Mouse (Mus musculus) kidney, postnatal 10 days (tissue): ENCODE results near the gene Sulf2.

ENCODE experiments used
- DNase-seq: peaks from one replicate; pipeline ENCODE4 v3.0.0; 2021; ENCODE audit warnings: mixed read lengths

Gene Sulf2

DNA sequence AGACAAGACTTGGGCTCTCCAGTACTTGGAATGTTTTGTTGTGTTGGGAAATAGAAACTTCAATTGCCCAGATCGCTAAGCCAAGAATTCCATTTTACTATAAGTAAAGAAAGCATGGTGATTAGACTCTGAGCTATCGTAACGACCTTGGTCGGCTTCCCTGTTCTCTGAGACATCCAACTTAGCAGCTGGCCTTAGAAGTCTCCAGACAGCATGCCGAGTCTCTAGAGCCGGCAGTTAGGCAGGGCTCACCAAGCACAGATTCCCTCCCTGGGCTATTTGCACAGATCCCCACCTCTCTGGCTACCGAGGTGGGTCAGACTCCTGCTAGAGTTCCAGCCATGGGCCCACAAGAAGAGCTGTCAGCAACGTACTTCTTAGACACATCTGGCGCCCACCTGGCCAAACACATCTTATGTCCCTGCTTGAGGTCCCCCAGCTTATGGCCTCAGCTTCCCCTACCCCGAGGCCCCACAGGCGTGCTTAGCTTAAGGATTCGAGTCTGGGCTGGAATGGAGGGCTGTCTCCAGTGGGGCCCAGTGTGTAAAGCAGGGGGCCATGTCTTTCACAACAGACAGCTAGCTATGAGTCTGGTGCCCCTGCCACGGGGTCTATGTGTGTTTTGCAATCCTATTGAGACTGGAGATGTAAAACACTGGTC lies 6.7 kb downstream of the Sulf2 start:
- no peak for DNase-seq

DNA sequence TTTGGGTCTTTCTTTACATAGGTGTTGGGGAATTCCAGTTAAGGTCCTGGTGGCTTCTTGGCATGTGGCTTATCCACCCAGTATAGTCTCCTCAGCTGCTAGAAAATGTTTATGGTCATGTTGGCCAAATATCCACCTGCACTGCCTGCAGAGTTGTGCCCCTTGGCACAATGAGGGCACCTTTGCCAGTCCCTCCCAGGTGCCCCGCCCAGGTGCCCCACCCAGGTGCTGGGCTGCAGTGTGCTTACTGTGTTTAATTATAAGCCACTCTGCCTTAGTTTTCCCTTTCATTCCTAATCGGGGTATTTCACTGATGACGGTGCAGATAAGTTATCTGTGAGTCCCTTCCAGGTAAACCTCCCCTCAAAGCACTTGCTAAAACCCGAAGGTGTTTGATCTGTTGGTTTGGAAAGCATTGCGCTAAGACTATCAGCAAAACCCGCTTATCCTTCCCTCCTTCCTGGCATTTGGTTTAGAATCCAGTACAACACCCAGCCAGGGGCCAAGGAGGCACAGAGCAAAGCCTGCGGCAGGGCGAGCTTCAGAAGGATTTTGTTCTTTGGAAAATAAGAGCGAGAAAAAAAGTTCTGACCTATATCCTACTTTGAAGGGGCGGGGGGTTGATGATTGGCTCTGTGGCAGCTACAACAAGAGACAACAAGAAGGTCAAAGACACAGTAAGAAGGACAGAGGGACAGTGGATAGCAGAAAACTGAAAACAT lies 7.4 kb downstream of the Sulf2 start:
- DNase-seq: no peak

DNA sequence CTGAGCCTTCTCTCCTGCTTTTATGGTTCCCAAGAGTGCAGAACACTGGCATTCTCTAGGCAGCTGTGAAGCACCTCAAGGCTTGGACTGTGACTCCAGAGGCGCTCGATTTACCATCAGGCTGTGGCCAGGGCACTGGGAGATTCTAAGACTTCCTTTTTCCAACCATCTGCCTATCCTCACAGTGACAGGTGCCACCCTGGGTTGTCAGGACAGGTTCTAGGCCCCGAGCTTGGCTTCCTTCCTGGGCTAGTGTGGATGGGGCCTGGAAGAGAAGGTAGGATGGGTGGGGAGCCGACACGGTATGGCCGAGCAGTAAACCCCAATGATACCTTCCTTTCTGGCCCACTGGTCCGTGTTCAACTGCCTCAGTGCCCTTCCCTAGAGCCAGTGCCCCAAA lies 9.0 kb downstream of the Sulf2 start:
- DNase-seq: no peak

DNA sequence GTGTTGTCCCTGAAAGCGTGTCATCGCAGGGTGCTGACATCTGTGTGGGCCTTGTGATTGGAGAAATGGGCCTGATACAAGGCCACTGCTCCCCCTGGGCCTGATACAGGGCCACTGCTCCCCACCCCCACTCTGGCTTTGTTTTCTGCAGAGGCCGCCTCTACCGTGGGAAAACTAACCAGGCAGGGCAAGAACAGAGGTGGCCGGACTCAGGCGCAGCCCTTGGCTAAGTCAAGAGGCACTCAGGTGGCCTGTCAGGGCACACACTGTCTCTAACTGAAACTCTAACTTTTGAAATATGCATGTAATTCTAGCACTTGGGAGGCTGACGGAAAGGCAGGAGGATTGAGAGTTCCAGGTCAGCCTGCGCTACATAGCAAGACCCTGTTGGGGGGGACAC lies 10.4 kb downstream of the Sulf2 start:
- no peak for DNase-seq

DNA sequence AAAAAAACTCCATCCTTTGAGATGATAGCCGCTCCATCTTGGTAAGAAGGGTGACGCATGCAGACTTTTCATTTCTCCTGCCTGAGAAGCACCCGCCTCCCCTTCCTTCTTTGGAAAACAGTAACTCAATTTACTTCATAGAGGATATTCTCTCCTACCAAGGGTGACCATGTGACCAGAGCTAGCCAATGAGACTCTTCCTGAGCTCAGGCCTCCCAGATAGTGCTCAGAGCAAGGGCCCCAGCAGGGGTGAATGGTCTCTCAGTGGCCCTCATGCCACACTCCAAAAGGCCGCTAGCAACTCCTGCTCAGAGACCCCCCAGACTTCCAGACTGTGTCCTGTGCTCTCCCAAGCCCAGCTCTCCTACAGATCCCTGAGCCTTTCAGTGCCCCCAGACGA lies 11.6 kb downstream of the Sulf2 start:
- DNase-seq: peak; percentile 48

DNA sequence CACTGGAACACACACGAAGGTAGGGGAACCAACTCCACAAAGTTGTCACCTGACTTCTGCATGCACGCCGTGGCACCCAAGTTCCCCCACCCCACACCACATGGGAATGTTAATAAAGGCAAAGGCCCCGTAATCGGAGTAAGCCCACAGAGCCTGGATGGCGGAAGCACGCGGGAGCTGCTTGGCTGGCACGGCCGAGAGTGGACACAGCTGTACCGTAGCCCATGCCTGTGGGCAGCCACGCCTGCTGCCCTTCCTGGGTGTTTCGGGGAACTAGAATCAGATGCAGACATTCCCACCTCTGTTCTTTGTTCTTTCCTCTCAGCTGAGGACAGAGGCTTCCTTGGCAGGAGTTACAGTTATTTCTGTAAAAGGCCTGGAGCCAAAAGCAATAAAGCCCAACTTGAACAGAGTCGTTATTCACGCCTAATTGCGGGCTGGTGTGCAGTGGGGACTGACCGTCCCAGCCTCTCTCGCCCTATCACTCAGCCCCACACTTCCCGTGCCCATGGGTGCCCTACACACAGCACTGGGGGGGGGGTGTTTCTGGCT lies 12.8 kb downstream of the Sulf2 start:
- peak; percentile 60 for DNase-seq

DNA sequence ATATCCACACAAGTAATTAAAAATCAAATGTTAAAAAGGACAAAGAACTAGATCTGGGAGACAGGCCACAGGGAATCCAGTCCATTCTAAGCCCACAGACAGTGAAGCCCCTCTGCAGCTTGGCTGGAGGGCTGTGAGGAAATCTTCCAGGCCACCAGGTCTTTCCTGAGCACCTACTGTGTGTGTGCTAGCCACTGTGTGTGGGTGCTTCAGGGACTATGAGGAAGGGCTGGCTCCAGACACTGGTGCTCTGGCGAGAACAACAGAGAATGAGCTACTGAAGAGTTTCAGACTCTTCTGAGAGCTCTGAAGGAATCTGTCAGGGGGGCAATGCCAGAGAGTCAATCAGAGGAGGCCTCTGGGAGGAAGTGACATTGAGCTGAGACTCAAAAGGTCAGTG lies 13.6 kb downstream of the Sulf2 start:
- DNase-seq: no peak

DNA sequence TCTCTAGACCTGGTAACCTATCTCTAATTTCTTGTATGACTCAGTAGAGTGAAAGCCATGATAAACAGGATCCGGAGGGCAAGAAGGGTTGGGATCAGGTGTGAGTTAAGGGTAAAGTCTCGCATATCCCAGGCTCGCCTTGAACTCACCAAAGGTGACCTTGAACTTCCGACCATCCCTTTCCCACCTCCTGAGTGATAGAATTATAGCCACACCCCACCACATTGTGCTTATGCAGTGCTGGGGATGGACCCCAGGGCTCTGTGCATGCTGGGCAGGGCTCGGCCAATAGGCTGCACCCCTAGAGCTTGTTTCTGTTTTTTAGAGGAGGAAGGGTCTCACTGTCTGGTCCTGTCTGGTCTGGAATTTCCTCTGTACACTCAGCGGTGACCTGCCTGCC lies 14.4 kb downstream of the Sulf2 start:
- no peak for DNase-seq

DNA sequence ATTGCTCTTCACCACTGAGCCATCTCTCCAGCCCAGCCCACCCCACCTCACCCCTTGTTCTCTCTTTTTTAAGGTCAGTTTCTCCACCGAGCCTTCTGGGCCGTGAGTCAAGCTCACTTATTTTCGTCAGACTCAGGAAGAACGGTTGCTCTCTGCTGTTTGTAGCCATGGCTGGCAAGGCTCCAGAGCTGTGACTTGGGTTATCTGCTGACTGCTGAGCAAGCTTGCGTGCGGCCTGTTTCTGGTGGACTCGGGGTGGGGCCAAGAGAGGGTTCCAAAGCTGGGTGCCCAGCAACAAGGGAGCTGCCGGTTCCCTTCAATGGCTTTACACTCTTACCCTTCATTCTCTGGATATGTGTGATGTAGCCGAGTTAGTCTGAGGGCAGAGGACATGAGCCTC lies 15.0 kb downstream of the Sulf2 start:
- DNase-seq: peak; percentile 89

DNA sequence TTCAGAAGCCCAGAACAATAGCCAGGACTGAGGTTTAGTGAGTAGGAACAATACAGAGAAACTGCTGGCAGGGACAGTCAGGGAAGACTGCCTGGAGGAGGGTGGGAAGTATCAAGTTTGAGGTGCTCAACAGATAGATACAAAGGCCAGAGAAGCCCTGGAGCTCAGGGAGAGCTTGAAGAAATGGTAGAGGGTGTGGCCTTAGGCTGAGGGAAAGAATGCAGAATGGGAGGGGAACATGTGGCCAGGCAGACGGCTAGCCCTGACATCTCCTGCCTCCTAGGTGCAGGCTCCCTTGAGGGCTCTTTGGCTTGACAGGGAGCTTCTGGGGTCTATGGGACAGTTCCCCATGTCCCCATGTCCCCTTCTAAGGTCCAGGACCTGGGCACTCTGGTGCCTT lies 17.2 kb downstream of the Sulf2 start:
- DNase-seq: no peak

DNA sequence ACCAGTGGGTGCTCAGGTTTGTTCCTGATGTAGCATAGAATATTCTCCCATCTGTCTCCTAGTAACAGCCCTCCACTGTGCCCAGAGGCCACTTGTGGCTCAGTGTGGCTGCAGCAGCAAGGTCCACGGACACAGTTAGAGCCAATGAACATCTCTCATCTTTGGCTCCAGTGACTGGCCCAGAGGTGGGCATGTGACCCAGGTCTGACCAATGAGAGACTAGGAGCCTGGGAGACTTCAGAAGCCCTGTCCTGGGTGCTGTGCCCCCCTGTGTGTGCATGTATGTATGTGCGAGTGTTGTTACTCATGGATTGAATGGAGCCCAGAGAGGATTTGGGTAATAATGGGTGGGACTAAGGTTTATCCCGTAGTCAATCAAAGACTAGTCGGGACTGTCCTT lies 18.0 kb downstream of the Sulf2 start:
- DNase-seq: no peak

DNA sequence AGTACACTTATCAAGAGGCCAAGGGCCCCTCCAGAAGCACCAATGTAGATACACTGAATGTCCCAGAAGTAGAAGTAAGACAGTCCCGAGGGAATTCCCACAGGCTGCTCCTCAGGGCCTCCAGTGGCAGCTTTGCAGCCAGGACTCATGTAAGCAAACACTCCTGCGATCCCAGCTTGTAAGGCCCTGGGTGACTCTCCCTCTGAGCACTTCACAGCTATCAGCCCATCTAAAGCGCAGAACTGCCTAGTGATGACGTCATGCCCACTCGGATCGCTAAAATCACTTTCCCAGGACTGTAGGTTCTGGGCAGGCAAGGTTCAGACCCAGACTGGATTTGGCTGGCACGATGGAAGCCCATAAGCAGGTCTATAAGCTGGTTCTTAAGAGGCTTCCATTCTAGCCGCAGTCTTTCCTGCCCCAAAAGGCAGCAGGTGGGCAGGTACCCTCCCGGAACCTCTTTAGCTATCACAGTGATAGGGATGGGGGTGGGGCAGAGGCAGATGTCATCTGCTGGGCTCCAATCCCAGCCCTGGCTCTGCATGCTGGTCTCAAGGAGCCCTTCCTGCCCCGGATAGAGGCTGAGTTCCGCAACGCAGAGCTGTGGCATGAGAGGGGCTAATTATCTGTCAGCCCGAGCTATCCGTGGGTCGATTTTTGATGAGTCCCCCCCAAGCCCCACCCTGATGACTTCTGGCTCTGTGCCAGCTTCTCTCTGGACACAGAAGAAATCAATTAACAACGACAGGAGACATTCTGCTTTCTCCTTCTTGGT lies 19.6 kb downstream of the Sulf2 start:
- peak; percentile 39 for DNase-seq

DNA sequence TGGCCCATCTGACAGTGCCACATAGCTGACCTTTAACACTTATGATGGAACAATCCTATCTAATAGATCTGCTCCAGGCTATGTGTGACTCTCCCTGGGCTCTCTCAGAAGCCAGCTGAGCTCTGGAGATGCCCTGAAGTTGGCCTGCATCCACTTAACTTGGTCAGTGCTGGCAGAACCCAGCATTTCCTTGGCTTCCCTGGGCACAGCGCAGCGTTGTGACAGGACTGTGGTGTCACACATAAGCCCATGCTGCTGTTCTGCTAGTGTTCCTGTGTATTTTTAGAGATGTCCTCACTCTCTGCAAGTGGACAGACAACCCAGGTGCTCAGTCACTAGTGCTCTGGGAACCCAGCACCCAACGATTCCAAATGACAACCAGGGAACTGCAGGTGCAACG lies 26.7 kb downstream of the Sulf2 start:
- DNase-seq: no peak

DNA sequence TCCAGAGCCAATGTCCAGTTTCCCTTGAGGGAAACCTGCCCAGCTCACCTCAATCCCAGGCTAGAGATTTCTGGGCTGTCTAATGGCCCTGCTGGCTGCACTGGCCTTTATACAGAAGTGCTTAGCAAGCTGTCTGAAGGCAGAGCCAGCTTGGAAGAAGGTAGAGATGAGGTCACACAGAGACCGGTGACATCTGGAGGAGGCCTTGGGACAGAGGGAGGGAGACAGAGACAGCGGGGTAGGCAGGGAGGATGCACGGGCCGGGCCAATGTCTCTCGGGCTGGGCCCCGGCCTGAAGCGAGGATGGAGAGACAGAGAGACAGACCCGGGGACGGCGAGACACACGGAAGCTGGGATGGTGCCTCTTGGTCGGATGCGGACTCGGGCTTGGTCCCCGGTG lies 27.4 kb downstream of the Sulf2 start:
- no peak for DNase-seq

DNA sequence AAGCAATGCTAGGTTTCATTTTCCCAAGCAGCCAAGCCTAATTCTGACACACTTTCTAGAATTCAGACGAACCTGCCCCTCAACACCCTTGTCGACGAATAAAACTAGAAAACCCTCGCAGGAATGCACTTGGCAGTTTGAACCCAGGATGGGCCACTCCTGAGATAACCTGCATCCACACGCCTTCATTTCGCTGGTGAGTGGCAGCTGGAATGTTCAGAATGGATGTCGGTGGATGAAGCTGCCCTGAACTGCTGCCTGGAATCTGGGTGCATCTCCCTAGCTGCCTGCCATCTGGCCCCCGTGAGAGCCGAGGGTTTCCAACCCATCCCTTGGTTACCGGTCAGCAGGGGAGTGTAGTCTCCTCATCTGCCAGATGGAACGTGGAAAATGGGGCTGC lies 29.1 kb downstream of the Sulf2 start:
- DNase-seq: no peak

DNA sequence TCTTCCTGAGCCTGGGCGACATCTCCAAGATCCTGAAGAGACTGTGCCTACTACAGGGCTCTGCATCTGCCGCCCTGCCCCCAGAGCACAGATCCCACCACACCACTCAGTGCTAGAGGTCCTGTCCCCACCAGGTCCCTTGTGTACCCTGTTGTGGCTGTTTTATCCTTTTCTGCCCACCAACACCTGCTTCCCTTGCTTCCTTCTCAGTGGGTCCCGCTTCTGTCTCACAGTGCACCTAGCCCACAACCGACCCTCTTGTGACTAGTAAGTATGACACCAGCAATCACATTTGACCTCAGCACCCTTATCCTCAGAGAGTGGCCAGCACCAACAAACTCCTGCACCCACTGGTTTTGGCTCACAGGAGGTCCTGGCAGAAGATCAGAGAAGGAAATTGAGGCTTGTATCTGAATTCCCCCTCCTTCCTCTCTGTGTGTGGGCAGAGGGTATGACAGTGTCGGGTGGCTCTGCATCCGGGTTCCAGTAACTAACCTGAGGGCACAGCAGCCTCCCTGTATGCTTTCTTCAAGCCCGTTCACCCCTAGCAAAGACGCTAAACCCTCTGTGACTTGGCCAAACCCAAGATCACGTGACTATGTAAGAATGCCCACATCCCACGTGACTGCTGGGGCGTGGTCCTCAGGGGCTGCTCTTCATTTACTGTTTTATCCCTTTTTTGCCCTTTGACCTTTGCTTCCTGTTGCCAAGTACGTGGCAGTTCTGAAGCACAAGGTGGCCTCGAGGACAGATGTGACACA lies 29.8 kb downstream of the Sulf2 start:
- no peak for DNase-seq

DNA sequence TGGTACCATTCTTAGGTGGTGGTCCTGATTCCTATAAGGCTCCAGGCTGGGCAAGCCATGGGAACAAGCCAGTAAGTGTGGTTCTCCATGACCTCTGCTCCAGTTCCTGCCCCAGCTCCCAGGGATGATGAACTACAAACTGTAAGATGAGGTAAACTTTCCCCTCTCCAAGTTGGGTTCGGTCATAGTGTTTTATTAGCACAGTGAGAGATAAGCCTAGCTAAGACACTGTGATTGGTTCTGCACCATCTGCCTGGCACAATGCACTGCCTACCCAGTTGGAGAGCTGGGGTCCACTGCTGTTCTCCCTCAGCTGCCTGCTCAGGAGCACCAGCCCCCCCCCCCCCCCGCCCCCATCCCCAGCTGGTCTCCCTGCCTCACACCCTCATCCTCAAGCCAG lies 30.4 kb downstream of the Sulf2 start:
- DNase-seq: no peak

DNA sequence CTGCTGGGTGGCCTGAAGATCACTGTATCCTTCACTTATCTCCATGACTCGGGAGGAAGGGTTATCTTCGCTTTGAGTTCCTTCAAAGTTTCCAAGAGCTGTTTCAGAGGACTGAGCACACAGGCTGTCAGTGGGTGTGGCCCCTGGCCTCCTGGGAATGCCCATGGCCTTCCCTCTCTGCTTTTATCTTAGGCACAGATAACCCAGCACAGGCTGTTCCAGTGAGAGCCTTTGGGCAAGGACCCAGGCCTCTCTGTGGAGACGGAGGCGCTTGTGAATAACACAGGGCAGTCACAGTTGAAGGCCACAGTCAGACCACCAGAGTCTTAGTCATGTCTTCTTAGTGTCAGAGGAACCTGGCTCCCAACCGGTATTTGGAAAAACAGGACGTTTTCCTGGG lies 32.7 kb downstream of the Sulf2 start:
- no peak for DNase-seq

DNA sequence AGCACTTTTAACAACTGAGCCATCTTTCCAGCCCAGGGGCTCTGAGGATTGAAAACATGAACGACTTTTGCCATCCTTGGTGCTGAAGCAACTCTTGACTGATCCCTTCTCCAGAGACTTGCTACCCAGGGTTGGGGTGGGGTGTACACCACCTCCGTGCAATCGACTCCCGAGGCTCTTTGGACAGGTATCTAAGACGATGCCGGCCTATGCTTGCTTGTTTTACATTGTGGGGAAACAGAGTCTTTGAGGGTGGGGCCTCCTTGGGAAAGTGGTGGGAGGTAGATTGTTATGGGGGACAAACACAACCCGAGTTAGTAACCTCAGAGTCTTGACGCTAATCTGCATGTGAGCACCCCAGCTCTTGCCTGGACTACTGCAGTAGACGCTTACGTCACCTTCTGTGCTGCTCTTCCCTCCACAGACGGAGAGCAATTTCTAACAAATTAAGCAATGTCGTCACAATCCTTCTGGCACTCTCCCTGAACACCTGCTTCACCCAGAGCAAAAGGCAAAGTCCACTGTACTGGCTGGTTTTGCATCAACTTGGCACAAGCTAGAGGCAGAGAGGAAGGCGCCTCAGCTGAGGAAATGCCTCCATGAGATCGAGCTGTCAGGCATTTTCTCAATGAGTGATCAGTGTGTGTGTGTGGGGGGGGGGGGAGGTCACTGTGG lies 33.6 kb downstream of the Sulf2 start:
- no peak for DNase-seq

DNA sequence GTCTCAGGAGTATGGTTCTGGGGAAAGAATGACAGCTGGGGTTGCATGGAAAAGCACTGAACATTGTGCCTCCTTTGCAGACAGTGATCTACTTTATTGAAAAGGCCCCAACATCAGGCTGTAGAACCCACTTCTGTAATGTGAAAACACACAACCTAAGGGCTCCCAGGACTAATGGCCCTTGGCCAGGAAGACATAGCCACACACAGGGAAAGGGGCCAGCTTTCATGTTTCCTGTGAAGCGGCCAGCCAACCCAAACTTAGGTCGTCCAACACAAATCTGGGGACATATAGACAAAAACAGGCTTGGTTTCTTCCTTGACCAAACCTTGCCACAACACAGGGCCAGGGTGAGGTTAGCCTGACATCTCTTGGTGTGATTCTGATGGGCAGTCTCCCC lies 35.5 kb downstream of the Sulf2 start:
- DNase-seq: peak; percentile 45

DNA sequence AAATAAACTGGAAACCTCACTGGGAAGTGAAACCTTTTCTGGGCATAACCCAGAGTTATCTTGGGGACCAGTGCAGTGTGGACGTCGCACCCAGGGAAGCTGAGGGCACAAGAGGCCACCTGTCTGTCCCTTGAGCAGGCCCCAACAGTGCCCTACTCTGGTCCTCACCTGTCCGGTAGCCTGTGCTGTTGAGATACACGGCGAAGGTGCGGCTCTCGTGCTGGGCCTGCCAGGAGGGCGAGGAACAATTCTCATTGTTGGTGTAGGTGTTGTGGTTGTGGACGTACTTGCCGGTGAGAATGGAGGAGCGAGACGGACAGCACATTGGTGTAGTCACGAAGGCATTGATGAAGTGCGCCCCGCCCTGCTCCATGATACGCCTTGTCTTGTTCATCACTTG lies 38.8 kb downstream of the Sulf2 start:
- no peak for DNase-seq

DNA sequence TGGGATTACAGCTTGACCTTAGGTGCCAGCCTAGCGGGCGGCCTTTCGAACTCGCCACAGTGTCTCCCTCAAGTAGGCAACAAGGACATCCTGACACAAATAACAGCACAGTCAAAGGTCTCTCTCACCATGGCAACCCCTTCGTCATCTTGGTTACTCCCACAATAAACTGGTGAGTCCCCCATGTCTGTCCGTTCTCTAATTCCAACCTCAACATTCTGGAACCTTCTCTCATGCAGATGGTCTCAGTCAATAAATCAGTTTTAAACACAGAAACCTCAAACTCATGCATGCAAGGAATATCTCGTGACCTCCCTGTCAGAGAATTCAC lies 39.2 kb downstream of the Sulf2 start:
- no peak for DNase-seq
